Mouse (Mus musculus): ENCODE results near the gene Dzip1. TPM values are rescaled to one million over a fixed set of nuclear protein-coding genes. Genes with fewer than 3 reads are reported as not detected.

Dzip1 gene
- polyA plus RNA-seq, 1 experiment from 2014 or later, result 103 TPM

DNA sequence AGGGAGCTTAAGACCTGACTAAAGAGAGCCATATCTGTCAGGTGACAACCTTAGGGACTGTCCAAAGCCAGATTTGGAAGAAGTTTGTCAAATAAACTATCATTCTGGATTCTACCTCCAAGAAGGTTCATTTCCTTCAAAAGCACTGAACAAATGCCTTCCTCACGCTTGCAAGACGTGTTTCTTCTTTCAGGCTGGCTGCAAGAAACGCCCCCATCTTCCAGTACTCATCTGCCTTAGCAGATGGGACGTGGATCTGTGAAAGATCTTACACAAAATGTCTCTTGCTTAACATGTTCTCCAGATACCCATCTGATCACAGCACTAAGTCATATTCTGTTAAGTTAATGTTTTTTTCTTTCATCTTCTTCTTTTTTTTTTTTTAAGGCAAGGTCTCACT lies 35.2 kb downstream of the Dzip1 start:
- Histone ChIP-seq H3K9ac (ENCODE audit: low read depth, low read length) (no peak overlapping the region), H3K4me2 (ENCODE audit: low read length) (no peak overlapping the region), H3K4me1 (ENCODE audit: control insufficient read depth, insufficient read depth, low read length) (no peaks in the 10 kb centered on the region), H3K4me3 (ENCODE audit: low read depth, low read length) (no peak overlapping the region), H3K36me3 (ENCODE audit: control insufficient read depth, insufficient read depth, low read length) (peaks cover 36% of the 10 kb centered on the region), H3K27me3 (ENCODE audit: control insufficient read depth, insufficient read depth, low read depth, low read length) (no peaks in the 10 kb centered on the region), H3K27ac (ENCODE audit: low read length) (no peak overlapping the region), H3K9me3 (replicated peaks; ENCODE audit: control insufficient read depth, low read length, poor library complexity, severe bottlenecking) (no peaks in the 10 kb centered on the region)
- 90% methylated on average over 4 of the region's 4 CpGs for WGBS
- no peak for ATAC-seq

DNA sequence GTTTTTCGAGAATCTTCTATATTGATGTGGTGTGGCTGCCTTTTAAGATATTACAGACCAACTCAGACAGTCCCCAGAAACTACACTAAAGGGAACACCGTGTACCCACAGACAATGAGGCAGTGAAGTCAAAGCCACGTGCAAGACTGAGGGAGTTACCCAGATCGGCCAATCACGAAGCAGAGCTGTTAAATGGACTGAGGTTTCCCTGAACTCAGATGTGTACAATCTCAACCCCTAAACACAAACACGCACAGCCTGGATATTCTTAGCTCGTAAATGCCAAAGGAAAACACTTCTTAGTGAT lies 41.1 kb downstream of the Dzip1 start:
- H3K36me3 ChIP-seq (ENCODE audit: control insufficient read depth, insufficient read depth, low read length), result peaks cover 47% of the 10 kb centered on the region

DNA sequence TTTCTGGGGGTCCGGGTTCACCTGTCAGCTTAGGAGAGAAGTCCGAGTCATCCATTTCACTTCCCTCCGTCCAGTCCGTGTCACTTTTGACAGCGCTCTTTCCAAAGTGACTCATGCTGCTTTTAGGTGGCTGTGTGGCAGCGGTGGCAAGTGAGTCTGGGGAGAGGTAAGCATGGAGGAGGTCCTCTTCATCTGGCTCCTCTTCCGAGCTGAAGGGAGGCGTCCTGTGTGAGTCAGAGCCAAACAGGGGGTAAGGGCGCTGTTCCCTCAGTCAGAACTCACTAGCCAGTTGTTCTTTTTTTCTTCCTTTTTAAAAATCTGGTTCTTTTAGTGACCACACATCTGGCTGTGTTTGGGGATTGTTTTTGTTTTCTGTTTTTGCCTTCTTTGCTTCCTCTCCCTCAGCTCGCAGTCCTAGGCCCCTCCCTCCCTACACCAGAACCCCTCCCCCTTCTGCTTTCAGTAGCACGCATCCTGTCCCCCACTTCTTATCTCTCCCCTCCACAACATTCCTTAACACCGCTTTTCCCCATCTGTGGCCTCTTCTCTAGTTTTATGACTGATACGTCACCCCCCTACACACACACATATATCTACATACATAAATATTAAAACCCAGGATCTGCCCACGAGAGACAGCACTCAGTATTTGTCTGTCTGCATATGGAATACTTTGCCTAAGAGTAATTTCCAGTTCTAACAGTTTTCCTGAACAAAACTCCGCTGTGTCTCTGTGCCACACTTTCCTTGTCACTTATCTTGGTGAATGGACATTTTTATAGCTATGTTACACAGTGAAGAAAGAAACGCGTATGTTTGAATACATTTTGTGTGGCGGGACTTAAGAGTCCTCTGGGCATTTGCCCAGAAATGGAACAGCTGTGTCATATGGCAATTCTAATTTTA lies 41.7 kb downstream of the Dzip1 start:
- ATAC-seq, result no peak
- Histone ChIP-seq H3K36me3 (ENCODE audit: control insufficient read depth, insufficient read depth, low read length) (peaks cover 47% of the 10 kb centered on the region), H3K9me3 (replicated peaks; ENCODE audit: control insufficient read depth, low read length, poor library complexity, severe bottlenecking) (no peaks in the 10 kb centered on the region)

More for the DNA sequence above, 41.1 kb downstream of the Dzip1 start:
- H3K27me3 ChIP-seq (ENCODE audit: control insufficient read depth, insufficient read depth, low read depth, low read length), result no peaks in the 10 kb centered on the region
- no peak overlapping the region for H3K27ac ChIP-seq (ENCODE audit: low read length)
- WGBS, result 88% methylated on average over 7 of the region's 7 CpGs
- no peak overlapping the region for H3K4me2 ChIP-seq (ENCODE audit: low read length)
- no peaks in the 10 kb centered on the region for H3K9me3 ChIP-seq (replicated peaks; ENCODE audit: control insufficient read depth, low read length, poor library complexity, severe bottlenecking)
- H3K4me3 ChIP-seq (ENCODE audit: low read depth, low read length), result no peak overlapping the region
- no peak overlapping the region for H3K9ac ChIP-seq (ENCODE audit: low read depth, low read length)
- no peaks in the 10 kb centered on the region for H3K4me1 ChIP-seq (ENCODE audit: control insufficient read depth, insufficient read depth, low read length)
- no peak for ATAC-seq

DNA sequence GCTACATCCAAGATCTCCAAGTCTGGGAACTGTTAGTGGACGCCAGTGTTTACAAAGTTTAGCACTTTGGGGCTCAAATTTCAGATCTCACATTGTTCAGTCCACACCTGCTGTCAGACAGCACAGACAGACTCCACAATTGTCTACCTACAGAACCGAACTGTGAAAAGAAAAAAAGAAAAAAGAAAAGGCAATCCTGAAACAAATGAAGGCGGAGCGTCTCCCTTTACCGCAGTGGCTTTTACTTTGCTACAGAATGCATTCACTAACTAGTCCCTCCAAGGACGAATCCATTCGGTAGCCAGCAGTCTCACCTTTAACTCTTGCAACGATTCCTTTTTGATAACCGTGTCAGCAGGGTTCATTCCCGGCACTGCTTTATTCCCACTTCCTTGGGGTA lies 44.6 kb downstream of the Dzip1 start:
- Histone ChIP-seq H3K9ac (ENCODE audit: low read depth, low read length) (no peak overlapping the region), H3K27ac (ENCODE audit: low read length) (no peak overlapping the region), H3K4me3 (ENCODE audit: low read depth, low read length) (no peak overlapping the region), H3K9me3 (replicated peaks; ENCODE audit: control insufficient read depth, low read length, poor library complexity, severe bottlenecking) (no peaks in the 10 kb centered on the region), H3K36me3 (ENCODE audit: control insufficient read depth, insufficient read depth, low read length) (peaks cover 54% of the 10 kb centered on the region), H3K27me3 (ENCODE audit: control insufficient read depth, insufficient read depth, low read depth, low read length) (no peaks in the 10 kb centered on the region), H3K4me1 (ENCODE audit: control insufficient read depth, insufficient read depth, low read length) (no peaks in the 10 kb centered on the region), H3K4me2 (ENCODE audit: low read length) (no peak overlapping the region)
- WGBS, result 81% methylated on average over 10 of the region's 10 CpGs
- ATAC-seq, result no peak

More for the DNA sequence above, 41.7 kb downstream of the Dzip1 start:
- H3K27me3 ChIP-seq (ENCODE audit: control insufficient read depth, insufficient read depth, low read depth, low read length), result no peaks in the 10 kb centered on the region
- no peak overlapping the region for H3K9ac ChIP-seq (ENCODE audit: low read depth, low read length)
- no peak overlapping the region for H3K4me3 ChIP-seq (ENCODE audit: low read depth, low read length)
- no peak overlapping the region for H3K27ac ChIP-seq (ENCODE audit: low read length)
- no peak overlapping the region for H3K4me2 ChIP-seq (ENCODE audit: low read length)
- no peaks in the 10 kb centered on the region for H3K4me1 ChIP-seq (ENCODE audit: control insufficient read depth, insufficient read depth, low read length)
- 80% methylated on average over 18 of the region's 18 CpGs for WGBS

DNA sequence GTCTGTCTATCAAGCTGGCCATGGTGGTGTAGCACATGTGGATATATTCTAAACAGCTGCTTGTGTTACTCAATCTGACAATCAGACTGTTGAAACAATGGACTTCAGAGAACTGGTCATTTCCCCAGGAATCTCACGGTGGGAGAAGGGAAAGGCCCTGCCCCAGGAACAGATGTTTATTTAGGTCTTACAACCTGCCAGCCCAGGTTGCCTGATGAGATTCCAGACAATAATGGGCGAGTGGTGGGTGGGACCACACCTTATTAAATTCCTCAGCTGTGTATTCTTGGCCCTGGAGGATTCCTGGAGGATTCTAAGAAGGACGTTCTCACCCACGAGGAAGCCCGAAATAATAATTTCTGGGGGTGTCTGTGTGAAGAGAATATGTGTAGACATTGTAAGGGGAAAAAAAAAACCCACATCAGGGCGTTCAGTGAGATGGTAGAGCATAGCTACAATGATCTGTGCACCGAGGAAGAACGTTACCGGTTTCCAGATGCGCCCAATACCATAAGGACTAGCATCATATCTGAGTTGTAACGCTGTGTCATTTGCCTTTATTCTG lies 46.8 kb downstream of the Dzip1 start:
- no peaks in the 10 kb centered on the region for H3K27me3 ChIP-seq (ENCODE audit: control insufficient read depth, insufficient read depth, low read depth, low read length)
- no peak overlapping the region for H3K27ac ChIP-seq (ENCODE audit: low read length)
- H3K4me2 ChIP-seq (ENCODE audit: low read length), result no peak overlapping the region
- no peak for ATAC-seq
- no peaks in the 10 kb centered on the region for H3K4me1 ChIP-seq (ENCODE audit: control insufficient read depth, insufficient read depth, low read length)
- no peak overlapping the region for H3K9ac ChIP-seq (ENCODE audit: low read depth, low read length)
- peaks cover 41% of the 10 kb centered on the region for H3K36me3 ChIP-seq (ENCODE audit: control insufficient read depth, insufficient read depth, low read length)
- no peaks in the 10 kb centered on the region for H3K9me3 ChIP-seq (replicated peaks; ENCODE audit: control insufficient read depth, low read length, poor library complexity, severe bottlenecking)
- no peak overlapping the region for H3K4me3 ChIP-seq (ENCODE audit: low read depth, low read length)
- 87% methylated on average over 11 of the region's 11 CpGs for WGBS

DNA sequence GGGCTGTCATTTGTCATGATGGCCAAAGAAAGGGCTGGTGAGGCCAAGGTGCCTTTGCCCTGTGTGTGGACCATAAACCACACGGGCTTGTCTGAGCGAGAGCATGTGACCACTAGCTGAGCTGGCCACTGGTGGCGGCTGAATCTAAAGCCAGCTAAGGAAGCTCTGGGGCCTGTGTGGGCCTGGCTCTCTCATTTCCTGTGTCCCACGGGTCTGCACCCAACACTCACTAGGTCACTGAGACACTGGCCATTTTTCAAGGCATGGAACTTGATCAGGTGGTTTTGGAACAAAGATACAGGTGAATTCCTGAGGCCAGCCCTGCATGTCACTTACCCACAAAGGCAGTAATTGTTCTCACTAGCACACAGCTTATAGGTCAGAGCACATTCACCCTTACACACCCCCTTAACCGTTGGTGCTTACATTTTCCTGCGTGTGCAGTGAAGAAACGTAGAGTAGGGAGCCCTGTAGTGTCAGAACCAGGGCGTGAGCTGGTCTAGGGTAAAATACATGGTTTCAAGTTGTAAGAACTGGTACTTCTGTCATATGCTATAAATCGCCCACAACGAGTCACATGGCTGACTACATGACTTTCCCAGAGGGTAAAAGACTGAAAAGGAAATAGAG lies 50.4 kb downstream of the Dzip1 start:
- Histone ChIP-seq H3K27me3 (ENCODE audit: control insufficient read depth, insufficient read depth, low read depth, low read length) (no peaks in the 10 kb centered on the region), H3K9ac (ENCODE audit: low read depth, low read length) (no peak overlapping the region), H3K4me1 (ENCODE audit: control insufficient read depth, insufficient read depth, low read length) (no peaks in the 10 kb centered on the region), H3K9me3 (replicated peaks; ENCODE audit: control insufficient read depth, low read length, poor library complexity, severe bottlenecking) (no peaks in the 10 kb centered on the region), H3K4me3 (ENCODE audit: low read depth, low read length) (no peak overlapping the region), H3K4me2 (ENCODE audit: low read length) (no peak overlapping the region), H3K27ac (ENCODE audit: low read length) (no peak overlapping the region), H3K36me3 (ENCODE audit: control insufficient read depth, insufficient read depth, low read length) (peaks cover 24% of the 10 kb centered on the region)
- whole genome bisulfite sequencing, result 89% methylated on average over 10 of the region's 10 CpGs
- ATAC-seq, result no peak

DNA sequence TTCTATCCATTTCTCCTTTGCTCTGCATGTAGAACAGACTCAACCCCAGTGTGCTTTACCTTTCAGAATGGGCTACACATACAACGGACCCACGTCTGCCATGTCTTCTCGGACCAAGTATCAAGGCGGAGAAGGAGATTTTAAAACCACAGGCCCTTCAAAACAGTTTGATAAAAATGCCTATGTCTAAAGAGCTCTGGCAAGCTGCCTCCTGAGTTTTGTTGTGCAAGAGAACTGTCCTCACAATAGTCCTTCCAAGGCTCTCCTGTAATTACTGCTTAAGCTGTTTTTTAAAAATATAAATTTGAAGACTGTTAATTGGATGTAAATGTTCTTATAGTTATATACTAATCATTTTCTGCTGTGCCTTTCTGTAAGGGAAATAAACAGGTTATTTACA lies 51.1 kb downstream of the Dzip1 start:
- Histone ChIP-seq H3K27ac (ENCODE audit: low read length) (no peak overlapping the region), H3K9ac (ENCODE audit: low read depth, low read length) (no peak overlapping the region), H3K36me3 (ENCODE audit: control insufficient read depth, insufficient read depth, low read length) (peaks cover 22% of the 10 kb centered on the region), H3K4me3 (ENCODE audit: low read depth, low read length) (no peak overlapping the region), H3K4me1 (ENCODE audit: control insufficient read depth, insufficient read depth, low read length) (no peaks in the 10 kb centered on the region), H3K27me3 (ENCODE audit: control insufficient read depth, insufficient read depth, low read depth, low read length) (no peaks in the 10 kb centered on the region), H3K9me3 (replicated peaks; ENCODE audit: control insufficient read depth, low read length, poor library complexity, severe bottlenecking) (no peaks in the 10 kb centered on the region), H3K4me2 (ENCODE audit: low read length) (no peak overlapping the region)
- 98% methylated on average over 4 of the region's 4 CpGs for WGBS
- ATAC-seq, result no peak

DNA sequence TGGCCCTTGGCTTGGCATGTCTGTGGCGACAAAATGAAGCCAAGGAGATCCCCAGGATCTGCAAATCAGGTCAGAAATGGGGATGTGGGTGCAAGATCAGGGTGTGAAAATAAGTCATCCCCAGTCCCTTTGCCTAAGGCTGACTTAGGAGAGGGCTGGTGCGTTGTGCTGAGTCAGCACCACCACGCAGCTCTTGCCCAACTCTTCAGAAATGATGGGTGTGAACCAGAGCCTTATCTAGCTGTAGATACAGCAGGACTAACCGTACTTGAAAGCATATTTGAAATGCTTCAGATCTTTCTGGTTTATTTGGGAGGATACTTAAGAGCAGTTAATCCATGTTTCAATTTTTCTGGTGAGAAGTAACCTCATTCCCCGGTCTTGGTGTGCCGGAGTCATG lies 55.5 kb downstream of the Dzip1 start:
- WGBS, result 88% methylated on average over 6 of the region's 6 CpGs
- no peak overlapping the region for H3K9ac ChIP-seq (ENCODE audit: low read depth, low read length)
- H3K4me1 ChIP-seq (ENCODE audit: control insufficient read depth, insufficient read depth, low read length), result no peaks in the 10 kb centered on the region
- no peaks in the 10 kb centered on the region for H3K27me3 ChIP-seq (ENCODE audit: control insufficient read depth, insufficient read depth, low read depth, low read length)
- H3K27ac ChIP-seq (ENCODE audit: low read length), result no peak overlapping the region
- H3K4me2 ChIP-seq (ENCODE audit: low read length), result no peak overlapping the region
- no peaks in the 10 kb centered on the region for H3K36me3 ChIP-seq (ENCODE audit: control insufficient read depth, insufficient read depth, low read length)
- ATAC-seq, result no peak
- no peak overlapping the region for H3K4me3 ChIP-seq (ENCODE audit: low read depth, low read length)
- H3K9me3 ChIP-seq (replicated peaks; ENCODE audit: control insufficient read depth, low read length, poor library complexity, severe bottlenecking), result no peaks in the 10 kb centered on the region

DNA sequence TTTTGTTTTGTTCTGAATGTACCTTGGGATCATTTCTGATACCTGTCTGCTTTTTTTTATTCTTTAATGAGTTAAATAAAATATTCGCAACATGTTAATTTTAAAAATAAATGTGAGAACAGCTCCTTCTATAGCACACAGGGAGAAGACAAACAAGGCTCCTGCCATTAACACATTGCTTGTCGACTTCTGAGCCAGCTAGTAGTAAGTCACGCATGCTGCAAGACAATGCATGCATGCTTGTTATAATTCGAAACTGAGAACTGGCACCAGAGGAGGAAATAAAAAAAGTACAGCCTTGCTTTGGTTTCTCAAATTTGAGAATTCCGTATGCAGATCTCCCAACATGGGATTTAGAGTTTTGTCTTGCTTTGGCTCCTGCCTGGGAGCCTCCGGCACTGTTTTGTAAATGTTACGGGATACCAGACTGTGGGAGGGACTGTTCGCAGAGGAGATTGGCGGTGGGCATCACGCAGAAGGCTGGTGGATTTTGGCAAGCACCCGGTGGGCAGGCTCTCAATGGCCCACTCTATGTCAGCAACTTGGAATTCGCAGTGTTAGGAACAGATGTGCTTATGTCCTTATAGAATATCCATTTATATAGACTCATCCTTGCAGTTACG lies 57.0 kb downstream of the Dzip1 start:
- Histone ChIP-seq H3K9ac (ENCODE audit: low read depth, low read length) (no peak overlapping the region), H3K4me3 (ENCODE audit: low read depth, low read length) (no peak overlapping the region), H3K9me3 (replicated peaks; ENCODE audit: control insufficient read depth, low read length, poor library complexity, severe bottlenecking) (no peaks in the 10 kb centered on the region), H3K27me3 (ENCODE audit: control insufficient read depth, insufficient read depth, low read depth, low read length) (no peaks in the 10 kb centered on the region), H3K36me3 (ENCODE audit: control insufficient read depth, insufficient read depth, low read length) (no peaks in the 10 kb centered on the region), H3K4me1 (ENCODE audit: control insufficient read depth, insufficient read depth, low read length) (no peaks in the 10 kb centered on the region), H3K27ac (ENCODE audit: low read length) (no peak overlapping the region), H3K4me2 (ENCODE audit: low read length) (no peak overlapping the region)
- ATAC-seq, result 0 out of 2 replicates have a peak, but pooled peaks have one; percentile 56
- 63% methylated on average over 13 of the region's 13 CpGs for WGBS

Data from midbrain, embryonic 16.5 days (tissue).